Mouse (Mus musculus): ENCODE data around the gene Gapdhs. TPM values are rescaled to one million over a fixed set of nuclear protein-coding genes. Genes with fewer than 3 reads are reported as not detected.

Gene Gapdhs
- polyA plus RNA-seq, 1 experiment from 2014 or later: 1.1 TPM

DNA sequence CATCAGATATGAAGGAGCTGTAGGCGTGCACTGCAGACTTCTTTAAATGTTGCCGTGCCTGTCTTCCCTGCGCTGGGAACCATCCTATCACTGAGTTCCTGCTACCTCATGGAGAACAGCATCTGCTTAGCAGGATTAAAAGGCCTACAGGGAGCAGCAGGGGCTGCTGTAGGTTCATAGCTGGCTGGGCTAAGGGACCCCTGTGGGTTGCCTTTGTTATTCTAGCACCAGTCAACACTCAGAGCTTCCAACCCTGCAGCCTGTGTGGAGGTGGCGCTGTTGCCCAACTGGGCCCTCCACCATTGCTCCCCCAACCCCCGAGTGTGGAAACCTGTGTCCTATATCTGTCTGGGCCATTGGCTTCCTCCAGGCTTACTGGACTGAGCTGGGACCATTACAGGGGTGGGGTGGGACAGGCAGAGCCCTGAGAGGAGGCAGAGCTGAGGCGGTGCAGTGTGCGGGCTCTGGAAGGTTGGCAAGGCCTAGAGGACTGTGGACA is 33.6 kb upstream of the Gapdhs start:
- Histone ChIP-seq H3K27me3 (replicated peaks; ENCODE audit: control insufficient read depth, insufficient read depth, low read length) (no peaks in the 10 kb centered on the region), H3K4me1 (replicated peaks; ENCODE audit: control insufficient read depth, insufficient read depth, low read length) (no peaks in the 10 kb centered on the region), H3K9me3 (ENCODE audit: control insufficient read depth, low read length) (no peaks in the 10 kb centered on the region), H3K27ac (ENCODE audit: low read length) (no peak overlapping the region), H3K4me3 (replicated peaks; ENCODE audit: low read length) (no peak overlapping the region), H3K36me3 (ENCODE audit: control insufficient read depth, insufficient read depth) (no peaks in the 10 kb centered on the region), H3K9ac (replicated peaks; ENCODE audit: low read depth, low read length) (no peak overlapping the region), H3K4me2 (ENCODE audit: low read length) (no peak overlapping the region)
- ATAC-seq: no peak
- 50% methylated on average over 6 of the region's 7 CpGs for WGBS

DNA sequence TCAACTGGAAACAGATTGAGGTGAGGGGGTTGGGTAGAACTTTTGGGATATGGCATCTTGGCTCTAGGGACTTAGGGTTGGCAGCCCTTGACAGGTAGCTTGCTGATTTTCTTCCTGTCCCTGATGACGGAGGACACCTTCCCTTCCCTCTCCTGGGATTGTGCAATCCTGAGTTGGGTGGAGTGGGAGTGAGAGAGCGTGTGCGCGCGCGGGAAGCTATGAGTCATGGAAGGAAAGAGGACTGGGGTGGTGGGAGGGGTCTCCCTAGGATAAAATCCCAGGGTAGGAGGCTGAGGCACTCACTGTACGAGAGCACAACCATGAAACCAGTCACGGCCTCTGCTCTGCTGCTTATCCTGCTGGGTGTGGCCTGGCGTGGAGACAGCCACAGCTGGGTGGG is 32.6 kb upstream of the Gapdhs start:
- H3K27me3 ChIP-seq (replicated peaks; ENCODE audit: control insufficient read depth, insufficient read depth, low read length): no peaks in the 10 kb centered on the region
- H3K27ac ChIP-seq (ENCODE audit: low read length): no peak overlapping the region
- no peak overlapping the region for H3K4me3 ChIP-seq (replicated peaks; ENCODE audit: low read length)
- no peaks in the 10 kb centered on the region for H3K4me1 ChIP-seq (replicated peaks; ENCODE audit: control insufficient read depth, insufficient read depth, low read length)
- H3K9me3 ChIP-seq (ENCODE audit: control insufficient read depth, low read length): no peaks in the 10 kb centered on the region
- WGBS: 98% methylated on average over 9 of the region's 9 CpGs
- H3K9ac ChIP-seq (replicated peaks; ENCODE audit: low read depth, low read length): no peak overlapping the region
- H3K36me3 ChIP-seq (ENCODE audit: control insufficient read depth, insufficient read depth): no peaks in the 10 kb centered on the region
- H3K4me2 ChIP-seq (ENCODE audit: low read length): no peak overlapping the region
- no peak for ATAC-seq

DNA sequence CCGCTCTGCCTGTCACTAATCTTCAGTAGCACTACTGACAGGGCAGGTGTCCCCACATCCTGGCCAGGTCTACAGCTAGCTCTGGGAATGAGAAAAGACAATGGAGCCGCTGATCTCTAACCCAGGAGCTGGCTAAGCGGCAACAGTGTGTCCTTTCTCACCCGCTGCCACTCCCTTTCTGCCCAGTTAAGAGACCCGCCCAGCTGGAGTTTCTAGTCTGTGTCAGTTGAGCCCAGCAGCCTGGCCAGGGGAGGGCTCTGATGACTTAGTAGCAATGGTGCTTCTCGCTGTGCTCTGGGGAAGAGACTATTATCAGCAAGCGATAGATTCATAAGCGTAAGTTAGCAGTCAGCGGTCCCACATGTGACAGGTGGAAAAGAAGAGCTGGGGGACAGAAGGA is 25.8 kb upstream of the Gapdhs start:
- no peak for ATAC-seq
- Histone ChIP-seq H3K27me3 (replicated peaks; ENCODE audit: control insufficient read depth, insufficient read depth, low read length) (0 out of 2 replicates have a peak, but pooled peaks cover 2% of the 10 kb centered on the region), H3K9ac (replicated peaks; ENCODE audit: low read depth, low read length) (no peak overlapping the region), H3K4me1 (replicated peaks; ENCODE audit: control insufficient read depth, insufficient read depth, low read length) (no peaks in the 10 kb centered on the region), H3K4me3 (replicated peaks; ENCODE audit: low read length) (no peak overlapping the region), H3K4me2 (ENCODE audit: low read length) (no peak overlapping the region), H3K36me3 (ENCODE audit: control insufficient read depth, insufficient read depth) (no peaks in the 10 kb centered on the region), H3K27ac (ENCODE audit: low read length) (no peak overlapping the region), H3K9me3 (ENCODE audit: control insufficient read depth, low read length) (no peaks in the 10 kb centered on the region)
- 34% methylated on average over 9 of the region's 9 CpGs for WGBS

DNA sequence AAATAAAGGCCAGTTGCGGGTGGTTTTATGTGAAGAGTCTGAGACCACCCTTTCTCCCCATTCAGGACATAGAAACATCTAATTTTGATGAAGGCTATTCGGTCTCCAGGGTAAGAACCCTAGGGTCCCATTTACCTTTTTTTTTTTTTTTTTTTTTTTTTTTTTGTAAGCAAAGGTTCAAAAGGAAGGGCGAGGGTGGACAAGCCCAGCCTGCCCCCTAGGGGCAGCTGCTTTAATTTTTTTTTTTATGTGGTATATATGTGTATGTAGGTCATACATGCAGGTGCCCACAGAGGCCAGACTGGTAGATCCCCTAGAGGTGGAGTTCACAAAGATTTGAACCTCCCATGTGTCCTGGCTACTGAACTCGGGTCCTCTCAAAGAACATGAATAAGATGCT is 22.9 kb upstream of the Gapdhs start:
- Histone ChIP-seq H3K36me3 (ENCODE audit: control insufficient read depth, insufficient read depth) (no peaks in the 10 kb centered on the region), H3K4me3 (replicated peaks; ENCODE audit: low read length) (no peak overlapping the region), H3K9me3 (ENCODE audit: control insufficient read depth, low read length) (no peaks in the 10 kb centered on the region), H3K4me1 (replicated peaks; ENCODE audit: control insufficient read depth, insufficient read depth, low read length) (no peaks in the 10 kb centered on the region), H3K4me2 (ENCODE audit: low read length) (no peak overlapping the region), H3K27me3 (replicated peaks; ENCODE audit: control insufficient read depth, insufficient read depth, low read length) (0 out of 2 replicates have a peak, but pooled peaks cover 2% of the 10 kb centered on the region), H3K27ac (ENCODE audit: low read length) (no peak overlapping the region), H3K9ac (replicated peaks; ENCODE audit: low read depth, low read length) (no peak overlapping the region)
- no peak for ATAC-seq
- WGBS: 93% methylated on average over 4 of the region's 4 CpGs

DNA sequence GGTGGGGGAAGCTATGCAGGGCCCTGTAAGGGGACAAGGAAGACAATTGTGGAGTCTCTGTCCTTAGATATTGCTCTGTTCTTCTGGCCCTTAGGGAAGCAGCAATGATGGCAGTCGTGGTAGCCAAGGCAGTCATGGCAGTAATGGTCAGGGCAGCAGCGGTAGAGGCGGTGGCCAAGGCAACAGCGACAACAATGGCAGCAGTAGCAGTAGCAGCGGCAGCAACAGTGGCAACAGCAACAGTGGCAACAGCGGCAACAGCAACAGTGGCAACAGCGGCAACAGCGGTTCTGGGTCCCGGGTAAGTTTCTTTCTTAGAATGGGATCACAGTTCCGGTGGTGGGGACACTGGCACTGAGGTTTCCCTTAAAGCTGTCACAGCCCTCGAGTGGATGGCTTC is 21.7 kb upstream of the Gapdhs start:
- Histone ChIP-seq H3K4me1 (replicated peaks; ENCODE audit: control insufficient read depth, insufficient read depth, low read length) (no peaks in the 10 kb centered on the region), H3K36me3 (ENCODE audit: control insufficient read depth, insufficient read depth) (no peaks in the 10 kb centered on the region), H3K27me3 (replicated peaks; ENCODE audit: control insufficient read depth, insufficient read depth, low read length) (0 out of 2 replicates have a peak, but pooled peaks cover 2% of the 10 kb centered on the region), H3K9ac (replicated peaks; ENCODE audit: low read depth, low read length) (no peak overlapping the region), H3K27ac (ENCODE audit: low read length) (no peak overlapping the region), H3K9me3 (ENCODE audit: control insufficient read depth, low read length) (no peaks in the 10 kb centered on the region), H3K4me3 (replicated peaks; ENCODE audit: low read length) (no peak overlapping the region), H3K4me2 (ENCODE audit: low read length) (no peak overlapping the region; the same call in 1 of the 2 replicates)
- WGBS: 47% methylated on average over 11 of the region's 11 CpGs
- no peak for ATAC-seq

DNA sequence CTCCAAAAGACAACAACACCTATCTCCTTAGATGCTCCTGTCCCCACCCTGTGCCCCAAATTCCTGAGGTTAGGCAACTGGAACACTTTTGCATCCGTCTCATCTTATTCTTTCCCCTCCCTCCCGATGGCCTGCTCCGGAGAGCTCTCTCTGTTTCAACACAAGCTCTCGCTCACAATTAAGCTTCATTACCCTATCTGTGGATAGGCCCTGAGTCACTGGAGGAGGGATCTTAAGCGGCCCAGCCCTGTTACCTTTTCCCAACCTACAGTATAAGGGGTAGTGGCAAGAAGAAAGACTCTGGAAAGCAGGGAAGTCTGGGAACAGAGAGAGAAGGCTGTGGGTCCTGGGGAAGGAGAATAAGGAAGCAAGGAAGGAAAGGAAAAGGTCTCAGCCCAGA is 20.0 kb upstream of the Gapdhs start, which contains the start of gene Dmkn:
Gene Dmkn (plus strand): TSS at position 301 of the 400 bp plus-strand sequence.
- no peak within 1 kb of the TSS for H3K9ac ChIP-seq (replicated peaks; ENCODE audit: low read depth, low read length)
- H3K4me1 ChIP-seq (replicated peaks; ENCODE audit: control insufficient read depth, insufficient read depth, low read length): no peaks in the 10 kb centered on the region
- H3K27ac ChIP-seq (ENCODE audit: low read length): no peak within 1 kb of the TSS
- no peak for ATAC-seq
- H3K36me3 ChIP-seq (ENCODE audit: control insufficient read depth, insufficient read depth): no peaks in the 10 kb centered on the region
- 22% methylated on average over 5 of the region's 5 CpGs for WGBS
- no peaks in the 10 kb centered on the region for H3K9me3 ChIP-seq (ENCODE audit: control insufficient read depth, low read length)
- H3K4me2 ChIP-seq (ENCODE audit: low read length): no peak within 1 kb of the TSS
- H3K27me3 ChIP-seq (replicated peaks; ENCODE audit: control insufficient read depth, insufficient read depth, low read length): no peaks in the 10 kb centered on the region
- H3K4me3 ChIP-seq (replicated peaks; ENCODE audit: low read length): no peak within 1 kb of the TSS

DNA sequence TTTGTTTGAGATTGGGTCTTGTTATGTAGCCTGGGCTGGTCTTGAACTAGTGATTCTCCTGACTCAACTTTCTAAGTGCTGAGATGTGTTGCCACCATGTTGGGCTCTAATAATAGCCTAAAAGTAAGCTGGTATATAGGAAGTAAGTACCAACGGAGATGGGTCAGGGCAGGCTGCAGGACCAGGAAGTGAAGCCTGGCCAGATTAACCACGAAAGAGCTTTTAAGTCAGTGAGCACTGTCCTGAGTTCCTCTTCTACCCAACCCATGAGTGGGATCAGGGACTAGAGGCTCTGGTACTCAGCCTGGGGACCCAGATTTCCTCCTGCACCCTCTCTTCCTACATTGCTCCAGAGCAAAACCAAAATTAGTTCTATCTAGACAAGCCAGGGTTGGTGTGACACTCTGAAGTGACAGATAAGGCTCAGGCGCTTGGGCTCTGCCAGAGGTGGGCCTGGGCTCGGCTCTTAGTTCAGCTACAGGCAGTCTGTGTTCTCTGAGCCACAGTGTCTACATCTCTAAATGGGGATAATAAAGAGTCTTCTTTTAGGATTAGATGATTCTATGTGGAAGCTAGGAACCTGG is 18.4 kb upstream of the Gapdhs start:
- WGBS: 76% methylated on average over 4 of the region's 4 CpGs

DNA sequence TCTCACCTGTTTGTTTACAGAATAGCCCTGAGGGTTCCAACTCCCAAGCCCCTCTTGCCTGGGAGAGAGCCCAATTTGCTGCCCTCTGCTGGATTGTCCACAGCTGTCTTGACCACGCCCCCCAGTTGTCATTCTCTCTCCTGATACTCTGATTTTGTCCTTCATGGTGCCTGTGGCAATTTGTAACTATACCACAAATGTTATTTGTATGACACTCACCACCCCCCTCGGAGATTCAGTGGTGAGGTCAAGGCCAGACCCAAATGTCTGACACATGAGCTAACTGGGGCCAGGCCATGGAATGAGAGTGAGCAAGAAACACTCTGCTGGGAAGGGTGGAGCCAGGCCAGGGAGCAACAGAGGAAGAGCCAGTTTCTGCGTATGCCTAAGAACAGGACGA is 15.4 kb upstream of the Gapdhs start:
- Histone ChIP-seq H3K27ac (ENCODE audit: low read length) (no peak overlapping the region), H3K27me3 (replicated peaks; ENCODE audit: control insufficient read depth, insufficient read depth, low read length) (no peaks in the 10 kb centered on the region), H3K4me2 (ENCODE audit: low read length) (no peak overlapping the region), H3K9ac (replicated peaks; ENCODE audit: low read depth, low read length) (no peak overlapping the region), H3K4me3 (replicated peaks; ENCODE audit: low read length) (no peak overlapping the region), H3K4me1 (replicated peaks; ENCODE audit: control insufficient read depth, insufficient read depth, low read length) (no peaks in the 10 kb centered on the region), H3K9me3 (ENCODE audit: control insufficient read depth, low read length) (peaks cover 7% of the 10 kb centered on the region), H3K36me3 (ENCODE audit: control insufficient read depth, insufficient read depth) (peaks cover 10% of the 10 kb centered on the region)
- ATAC-seq: no peak
- WGBS: 37% methylated on average over 4 of the region's 4 CpGs

More for the DNA sequence above, 18.4 kb upstream of the Gapdhs start:
- no peak overlapping the region for H3K4me2 ChIP-seq (ENCODE audit: low read length)
- no peak for ATAC-seq
- H3K27me3 ChIP-seq (replicated peaks; ENCODE audit: control insufficient read depth, insufficient read depth, low read length): no peaks in the 10 kb centered on the region
- H3K4me3 ChIP-seq (replicated peaks; ENCODE audit: low read length): no peak overlapping the region
- no peak overlapping the region for H3K9ac ChIP-seq (replicated peaks; ENCODE audit: low read depth, low read length)
- no peaks in the 10 kb centered on the region for H3K4me1 ChIP-seq (replicated peaks; ENCODE audit: control insufficient read depth, insufficient read depth, low read length)
- no peaks in the 10 kb centered on the region for H3K36me3 ChIP-seq (ENCODE audit: control insufficient read depth, insufficient read depth)
- H3K27ac ChIP-seq (ENCODE audit: low read length): no peak overlapping the region
- no peaks in the 10 kb centered on the region for H3K9me3 ChIP-seq (ENCODE audit: control insufficient read depth, low read length)

DNA sequence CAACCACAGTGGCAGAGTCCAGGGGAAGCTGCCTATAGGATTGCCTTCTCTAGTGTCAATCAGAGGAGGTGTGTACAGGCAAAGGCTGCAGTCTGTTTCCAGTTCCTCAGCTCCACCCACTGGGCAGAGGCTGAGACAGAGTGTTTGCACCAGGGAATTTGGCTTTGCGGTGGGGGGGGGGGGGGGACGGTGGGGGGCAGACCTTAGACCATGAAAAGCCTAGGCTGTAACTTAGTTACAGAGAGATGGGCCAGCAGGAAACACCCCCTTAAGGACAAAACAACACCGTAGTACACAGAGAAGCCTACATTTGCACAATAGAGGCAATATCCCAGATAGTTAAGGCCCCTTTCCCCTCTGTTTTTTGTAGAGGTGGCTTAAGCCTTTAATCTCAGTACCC is 13.5 kb upstream of the Gapdhs start:
- peaks cover 10% of the 10 kb centered on the region for H3K9me3 ChIP-seq (ENCODE audit: control insufficient read depth, low read length)
- no peaks in the 10 kb centered on the region for H3K27me3 ChIP-seq (replicated peaks; ENCODE audit: control insufficient read depth, insufficient read depth, low read length)
- H3K4me2 ChIP-seq (ENCODE audit: low read length): no peak overlapping the region
- H3K27ac ChIP-seq (ENCODE audit: low read length): no peak overlapping the region
- H3K36me3 ChIP-seq (ENCODE audit: control insufficient read depth, insufficient read depth): peaks cover 10% of the 10 kb centered on the region
- H3K4me3 ChIP-seq (replicated peaks; ENCODE audit: low read length): no peak overlapping the region
- H3K9ac ChIP-seq (replicated peaks; ENCODE audit: low read depth, low read length): no peak overlapping the region
- WGBS: 83% methylated on average over 2 of the region's 3 CpGs
- no peak for ATAC-seq
- H3K4me1 ChIP-seq (replicated peaks; ENCODE audit: control insufficient read depth, insufficient read depth, low read length): no peaks in the 10 kb centered on the region

Measured in forebrain, embryonic 16.5 days (tissue).